Mouse (Mus musculus): ENCODE results near the gene Sox10. TPM values are rescaled to one million over a fixed set of nuclear protein-coding genes. Genes with fewer than 3 reads are reported as not detected.

Gene Sox10
- polyA plus RNA-seq, 1 experiment from 2014 or later: 21.1 TPM

DNA sequence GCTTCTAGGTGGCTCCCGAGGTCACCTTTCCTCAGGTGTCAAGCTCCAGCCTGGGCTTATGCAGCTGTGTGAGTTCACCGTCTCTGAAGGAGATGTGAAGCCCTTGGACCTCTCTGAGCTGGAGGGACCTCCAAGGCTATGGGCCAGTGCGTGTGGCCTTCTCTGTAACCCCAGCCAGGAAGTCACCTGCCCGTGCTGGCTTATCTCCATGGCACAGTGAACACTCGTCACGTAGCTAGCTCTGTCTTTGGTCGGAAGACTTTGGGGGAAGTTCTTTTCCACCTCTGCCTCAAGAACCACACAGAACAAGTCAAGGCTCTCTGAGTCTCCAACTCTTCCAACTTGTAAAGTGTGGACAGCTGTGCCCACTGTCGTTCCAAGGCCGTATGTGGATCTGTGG, 29.0 kb upstream of the Sox10 start:
- Histone ChIP-seq H3K4me2 (replicated peaks) (no peak overlapping the region), H3K9me3 (no peaks in the 10 kb centered on the region), H3K4me3 (no peak overlapping the region), H3K36me3 (no peaks in the 10 kb centered on the region), H3K27ac (peak overlapping the region; percentile 88), H3K27me3 (no peaks in the 10 kb centered on the region), H3K9ac (no peak overlapping the region), H3K4me1 (peaks cover 16% of the 10 kb centered on the region)
- ATAC-seq (ENCODE audit: insufficient number of reproducible peaks, insufficient read depth, low FRiP score, low TSS enrichment): no peak
- 77% methylated on average over 9 of the region's 9 CpGs for WGBS

DNA sequence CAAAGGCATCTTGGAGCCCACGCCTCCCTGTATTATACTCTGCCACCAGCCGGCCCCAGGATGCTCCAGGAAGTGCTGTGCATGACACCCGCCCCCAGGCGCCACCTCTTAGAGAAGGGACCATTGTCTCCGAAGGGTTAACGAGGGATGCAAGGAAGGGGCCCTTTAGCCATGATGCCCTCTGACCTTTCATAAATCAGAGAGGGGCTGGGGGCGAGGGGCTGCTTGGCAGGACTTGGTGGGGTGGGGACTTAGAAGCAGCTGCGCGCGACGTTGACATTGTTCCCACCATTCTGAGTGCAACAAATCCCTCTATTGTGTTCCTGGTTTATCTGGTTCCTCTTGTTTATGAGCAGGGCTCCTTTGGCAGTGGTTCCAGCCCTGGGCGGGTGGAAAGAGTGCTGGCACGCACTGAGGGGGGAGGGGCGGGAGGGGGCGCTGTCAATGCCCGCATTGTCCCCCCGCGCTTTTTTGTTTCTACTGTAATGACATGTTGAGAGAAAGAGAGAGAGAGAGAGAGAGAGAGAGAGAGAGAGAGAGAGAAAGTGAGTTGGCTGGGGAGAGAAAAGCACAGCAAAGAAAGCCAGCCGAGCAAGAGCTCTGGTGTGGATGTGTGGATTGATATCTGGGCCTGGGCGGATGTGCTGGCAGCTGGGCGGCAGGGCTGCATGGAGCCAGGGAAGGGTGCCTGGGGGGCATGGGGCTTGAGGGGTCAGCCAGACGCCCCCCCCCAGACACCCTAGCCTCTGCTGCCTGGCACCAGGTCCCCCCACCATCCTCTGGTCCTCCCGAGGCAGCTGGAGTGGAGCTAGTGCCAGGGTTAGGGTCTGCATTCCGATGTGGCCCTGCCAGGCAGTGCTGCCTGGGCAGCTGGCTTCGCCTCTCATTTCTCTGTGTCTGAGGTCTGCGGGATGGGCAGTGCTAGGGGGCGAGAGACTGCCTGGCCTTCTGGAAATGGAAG, 28.1 kb upstream of the Sox10 start:
- Histone ChIP-seq H3K4me3 (no peak overlapping the region), H3K4me2 (replicated peaks) (peak overlapping the region; percentile 18), H3K9me3 (no peaks in the 10 kb centered on the region), H3K36me3 (no peaks in the 10 kb centered on the region), H3K27me3 (no peaks in the 10 kb centered on the region), H3K27ac (peak overlapping the region; percentile 88), H3K9ac (peak overlapping the region; percentile 43; the same call in 1 of the 2 replicates), H3K4me1 (peaks cover 16% of the 10 kb centered on the region)
- peak; percentile 54; the same call in 1 of the 2 replicates for ATAC-seq (ENCODE audit: insufficient number of reproducible peaks, insufficient read depth, low FRiP score, low TSS enrichment)
- 16% methylated on average over 27 of the region's 27 CpGs for WGBS

DNA sequence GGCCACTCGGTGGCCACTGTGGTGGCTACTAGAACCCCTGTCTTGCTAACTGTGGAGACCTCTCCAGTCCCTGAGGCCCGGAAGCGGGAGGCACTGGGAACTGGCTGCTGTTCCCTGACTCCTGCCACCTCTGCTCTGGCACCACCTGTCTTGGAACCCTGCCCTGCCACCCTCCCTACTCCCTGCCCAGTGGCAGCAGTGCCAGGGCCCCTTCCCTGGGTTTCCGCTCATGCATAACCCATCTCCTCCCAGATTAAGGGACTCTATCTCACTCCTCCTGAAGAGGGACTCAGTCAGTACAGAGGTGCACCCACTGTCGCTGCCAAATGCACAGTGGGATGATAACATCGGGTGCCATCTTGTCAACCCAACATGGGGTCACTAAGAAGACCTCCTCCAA, 27.4 kb upstream of the Sox10 start:
- no peaks in the 10 kb centered on the region for H3K36me3 ChIP-seq
- 78% methylated on average over 6 of the region's 6 CpGs for WGBS
- H3K9me3 ChIP-seq: no peaks in the 10 kb centered on the region
- H3K4me1 ChIP-seq: peaks cover 16% of the 10 kb centered on the region
- no peak for ATAC-seq (ENCODE audit: insufficient number of reproducible peaks, insufficient read depth, low FRiP score, low TSS enrichment)
- no peaks in the 10 kb centered on the region for H3K27me3 ChIP-seq
- H3K4me3 ChIP-seq: no peak overlapping the region
- peak overlapping the region; percentile 88 for H3K27ac ChIP-seq
- no peak overlapping the region for H3K9ac ChIP-seq
- no peak overlapping the region for H3K4me2 ChIP-seq (replicated peaks)

DNA sequence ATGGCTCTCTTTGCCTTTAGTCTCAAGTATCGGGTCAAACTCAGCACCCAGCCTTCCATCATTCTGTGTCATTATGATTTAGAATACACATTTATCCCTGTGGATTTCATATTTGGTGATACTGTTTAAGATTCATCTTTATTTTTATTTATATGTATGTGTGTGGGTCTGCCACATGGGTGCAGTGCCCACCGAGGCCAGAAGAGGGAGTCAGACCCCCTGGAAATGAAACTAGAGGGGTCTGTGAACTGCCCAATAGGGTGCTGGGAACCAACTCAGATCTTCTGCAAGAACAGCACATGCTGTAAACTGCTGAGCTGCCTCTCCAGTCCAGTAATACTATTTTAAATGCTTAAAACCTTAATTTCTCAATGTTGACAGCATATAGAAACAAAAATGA, 26.4 kb upstream of the Sox10 start:
- no peaks in the 10 kb centered on the region for H3K36me3 ChIP-seq
- no peaks in the 10 kb centered on the region for H3K27me3 ChIP-seq
- no peak overlapping the region for H3K4me2 ChIP-seq (replicated peaks)
- 91% methylated on average over 2 of the region's 2 CpGs for WGBS
- H3K4me1 ChIP-seq: peaks cover 16% of the 10 kb centered on the region
- no peak overlapping the region for H3K9ac ChIP-seq
- H3K9me3 ChIP-seq: no peaks in the 10 kb centered on the region
- H3K4me3 ChIP-seq: no peak overlapping the region
- no peak for ATAC-seq (ENCODE audit: insufficient number of reproducible peaks, insufficient read depth, low FRiP score, low TSS enrichment)
- H3K27ac ChIP-seq: no peak overlapping the region

DNA sequence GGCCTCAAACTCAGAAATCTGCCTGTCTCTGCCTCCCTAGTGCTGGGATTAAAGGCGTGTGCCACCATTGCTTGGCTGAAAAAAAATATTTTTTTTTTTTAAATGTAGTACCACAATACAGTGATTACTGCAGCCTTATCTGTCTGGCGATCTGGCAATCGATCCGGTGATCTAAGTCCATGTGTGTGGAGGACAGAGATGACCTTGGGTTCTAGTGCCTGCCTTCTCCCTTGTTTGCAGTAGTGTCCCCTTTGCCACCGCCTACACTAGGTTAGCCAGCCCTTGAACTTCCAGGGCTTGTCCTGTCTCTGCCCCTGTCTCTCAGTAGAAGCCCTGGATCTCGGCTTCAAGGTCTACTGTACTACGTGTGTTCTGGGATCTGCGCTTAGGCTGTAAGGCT, 22.8 kb upstream of the Sox10 start:
- Histone ChIP-seq H3K36me3 (no peaks in the 10 kb centered on the region), H3K9me3 (no peaks in the 10 kb centered on the region), H3K27me3 (no peaks in the 10 kb centered on the region), H3K9ac (no peak overlapping the region), H3K4me1 (peaks cover 2% of the 10 kb centered on the region; the same call in 1 of the 2 replicates), H3K27ac (no peak overlapping the region), H3K4me3 (no peak overlapping the region), H3K4me2 (replicated peaks) (no peak overlapping the region)
- WGBS: 93% methylated on average over 8 of the region's 8 CpGs
- ATAC-seq (ENCODE audit: insufficient number of reproducible peaks, insufficient read depth, low FRiP score, low TSS enrichment): no peak

DNA sequence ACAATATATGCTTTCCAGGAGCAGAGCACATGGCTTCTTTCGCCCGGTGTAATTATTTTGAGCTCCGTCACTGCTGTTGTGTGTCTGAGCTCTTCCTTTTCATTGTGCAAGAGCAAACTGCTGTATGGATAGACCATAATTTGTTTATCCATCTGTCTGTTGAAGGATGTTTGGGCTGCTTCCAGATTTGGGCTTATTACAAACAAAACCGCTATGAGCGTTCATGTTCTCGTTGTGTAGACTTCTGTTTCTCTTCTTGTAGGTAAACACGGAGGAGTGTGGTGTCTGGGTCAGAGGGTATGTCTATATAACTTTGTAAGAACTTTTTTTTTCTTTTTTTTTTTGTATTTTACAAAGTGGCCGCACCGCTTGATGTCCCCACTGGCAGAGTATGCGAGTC, 20.2 kb upstream of the Sox10 start:
- no peaks in the 10 kb centered on the region for H3K27me3 ChIP-seq
- no peak overlapping the region for H3K27ac ChIP-seq
- H3K9me3 ChIP-seq: no peaks in the 10 kb centered on the region
- H3K36me3 ChIP-seq: no peaks in the 10 kb centered on the region
- 86% methylated on average over 10 of the region's 10 CpGs for WGBS
- ATAC-seq (ENCODE audit: insufficient number of reproducible peaks, insufficient read depth, low FRiP score, low TSS enrichment): no peak
- no peaks in the 10 kb centered on the region for H3K4me1 ChIP-seq
- no peak overlapping the region for H3K4me2 ChIP-seq (replicated peaks)
- no peak overlapping the region for H3K9ac ChIP-seq
- no peak overlapping the region for H3K4me3 ChIP-seq

DNA sequence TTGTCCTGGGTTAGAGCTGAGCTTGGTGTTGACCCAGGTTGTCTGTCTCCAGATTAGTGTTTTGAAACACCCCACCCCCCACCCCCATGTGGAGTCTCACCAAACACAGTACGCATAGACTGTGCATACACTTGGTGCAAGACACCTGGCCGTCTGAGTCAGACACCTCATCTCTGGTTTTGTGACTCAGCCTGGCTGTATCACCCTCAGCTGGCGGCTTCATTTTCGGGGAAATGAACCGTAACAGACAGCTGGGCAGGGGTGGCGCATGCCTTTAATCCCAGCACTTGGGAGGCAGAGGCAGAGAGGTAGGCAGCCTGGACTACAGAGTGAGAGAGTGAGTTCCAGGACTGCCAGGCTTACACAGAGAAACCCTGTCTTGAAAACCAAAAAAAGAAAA, 11.9 kb upstream of the Sox10 start:
- Histone ChIP-seq H3K4me1 (peaks cover 5% of the 10 kb centered on the region; the same call in 1 of the 2 replicates), H3K27ac (no peak overlapping the region), H3K27me3 (no peaks in the 10 kb centered on the region), H3K4me2 (replicated peaks) (no peak overlapping the region), H3K4me3 (no peak overlapping the region), H3K36me3 (no peaks in the 10 kb centered on the region), H3K9me3 (no peaks in the 10 kb centered on the region), H3K9ac (no peak overlapping the region)
- no peak for ATAC-seq (ENCODE audit: insufficient number of reproducible peaks, insufficient read depth, low FRiP score, low TSS enrichment)
- 43% methylated on average over 6 of the region's 6 CpGs for WGBS

DNA sequence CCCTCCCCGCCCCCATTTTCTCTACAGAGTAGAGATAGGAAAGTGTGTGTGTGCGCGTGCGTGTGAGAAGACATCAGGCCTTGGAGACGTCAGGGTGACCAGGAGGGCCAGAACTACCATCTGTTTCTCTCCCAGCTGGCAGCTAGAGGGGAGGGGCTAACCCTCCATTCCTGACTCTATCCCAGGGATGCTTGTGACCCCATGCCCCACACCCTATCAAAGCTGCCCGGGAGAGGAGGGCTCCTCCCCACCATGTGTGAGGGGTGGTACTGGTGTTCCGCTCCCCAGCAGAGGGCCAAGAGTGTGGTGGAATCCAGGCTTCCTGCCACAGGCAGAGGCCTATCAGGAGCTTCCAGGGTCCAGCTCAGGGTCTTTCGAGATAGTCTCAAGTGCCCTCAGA, 1.7 kb upstream of the Sox10 start:
- no peaks in the 10 kb centered on the region for H3K9me3 ChIP-seq
- no peak for ATAC-seq (ENCODE audit: insufficient number of reproducible peaks, insufficient read depth, low FRiP score, low TSS enrichment)
- peaks cover 18% of the 10 kb centered on the region for H3K4me1 ChIP-seq
- H3K4me3 ChIP-seq: no peak overlapping the region
- no peaks in the 10 kb centered on the region for H3K36me3 ChIP-seq
- no peak overlapping the region for H3K9ac ChIP-seq
- H3K27ac ChIP-seq: peak overlapping the region; percentile 52; the same call in 1 of the 2 replicates
- H3K4me2 ChIP-seq (replicated peaks): no peak overlapping the region
- H3K27me3 ChIP-seq: peaks cover 47% of the 10 kb centered on the region
- WGBS: 45% methylated on average over 8 of the region's 8 CpGs

DNA sequence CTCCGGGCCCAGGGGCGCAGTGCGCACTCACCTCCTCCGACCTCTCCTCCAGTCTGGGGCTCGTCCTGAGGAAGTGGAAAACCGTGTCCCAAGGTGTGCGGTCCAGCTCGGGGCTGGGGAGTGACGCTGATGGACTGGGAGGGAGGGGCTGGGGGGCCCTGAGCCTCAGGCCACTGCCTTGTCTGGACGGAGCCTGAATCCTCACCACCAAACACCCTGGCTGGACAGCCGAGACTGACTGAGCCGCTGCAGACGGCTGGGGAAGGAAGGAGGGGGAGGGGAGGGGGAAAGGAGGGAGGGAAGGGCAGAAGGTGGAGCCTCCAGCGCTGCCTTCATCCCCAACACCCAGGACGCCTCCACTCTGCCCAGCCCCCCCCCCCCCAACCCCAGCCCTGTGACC, 789 bp downstream of the Sox10 start:
- H3K4me2 ChIP-seq (replicated peaks): peak overlapping the region; percentile 39
- H3K9me3 ChIP-seq: no peaks in the 10 kb centered on the region
- peak overlapping the region; percentile 33 for H3K4me3 ChIP-seq
- H3K4me1 ChIP-seq: peaks cover 18% of the 10 kb centered on the region
- no peak for ATAC-seq (ENCODE audit: insufficient number of reproducible peaks, insufficient read depth, low FRiP score, low TSS enrichment)
- H3K27ac ChIP-seq: peak overlapping the region; percentile 50; the same call in 1 of the 2 replicates
- WGBS: 6% methylated on average over 10 of the region's 15 CpGs
- no peaks in the 10 kb centered on the region for H3K36me3 ChIP-seq
- H3K27me3 ChIP-seq: peaks cover 61% of the 10 kb centered on the region
- peak overlapping the region; percentile 40; the same call in 1 of the 2 replicates for H3K9ac ChIP-seq

DNA sequence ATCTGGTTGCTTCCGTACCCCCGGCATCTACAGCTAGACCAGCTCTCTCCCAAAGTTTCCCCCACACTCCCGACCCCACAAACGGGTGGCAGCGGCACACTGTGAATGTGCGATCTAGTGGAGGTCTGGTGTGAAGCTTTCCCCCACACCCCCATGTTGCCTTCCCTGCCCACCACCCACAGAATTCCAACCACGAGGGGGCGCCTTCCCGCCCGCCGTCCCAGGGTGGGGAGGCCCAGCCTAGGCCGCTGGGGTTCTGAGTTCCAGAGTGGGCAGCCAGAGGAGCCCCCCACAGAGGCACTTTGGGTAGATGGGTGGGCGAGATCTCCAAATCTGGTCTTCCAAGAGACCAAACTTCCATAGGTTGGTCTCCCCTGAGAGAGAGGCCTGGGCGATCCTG, 2.2 kb downstream of the Sox10 start:
- peak overlapping the region; percentile 39 for H3K4me2 ChIP-seq (replicated peaks)
- H3K4me3 ChIP-seq: peak overlapping the region; percentile 33
- ATAC-seq (ENCODE audit: insufficient number of reproducible peaks, insufficient read depth, low FRiP score, low TSS enrichment): no peak
- H3K27me3 ChIP-seq: peaks cover 61% of the 10 kb centered on the region
- peak overlapping the region; percentile 41 for H3K9ac ChIP-seq
- peaks cover 18% of the 10 kb centered on the region for H3K4me1 ChIP-seq
- H3K27ac ChIP-seq: peak overlapping the region; percentile 54; the same call in 1 of the 2 replicates
- H3K36me3 ChIP-seq: no peaks in the 10 kb centered on the region
- no peaks in the 10 kb centered on the region for H3K9me3 ChIP-seq
- 35% methylated on average over 14 of the region's 14 CpGs for WGBS

DNA sequence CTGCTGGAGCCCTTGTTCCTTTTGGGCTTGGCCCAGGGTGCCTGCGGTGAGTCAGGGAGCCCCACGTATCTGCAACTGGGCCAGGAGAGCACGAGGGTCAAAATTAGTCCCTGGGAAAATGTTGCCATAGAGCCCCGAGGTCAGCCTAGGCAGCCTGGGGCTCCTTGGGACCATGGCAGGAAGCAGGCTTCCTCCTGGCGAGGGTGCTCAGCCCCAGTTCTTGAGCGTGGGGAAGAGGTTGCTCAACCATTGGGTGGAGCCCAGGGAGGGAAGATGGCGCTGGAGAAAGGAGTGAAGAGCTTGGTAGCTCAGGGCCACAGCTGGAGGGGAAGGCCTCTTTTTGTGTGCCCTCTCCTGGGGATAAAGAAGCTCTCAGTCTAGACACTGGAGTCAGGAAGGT, 2.7 kb downstream of the Sox10 start:
- peaks cover 61% of the 10 kb centered on the region for H3K27me3 ChIP-seq
- no peak for ATAC-seq (ENCODE audit: insufficient number of reproducible peaks, insufficient read depth, low FRiP score, low TSS enrichment)
- no peak overlapping the region for H3K27ac ChIP-seq
- 53% methylated on average over 7 of the region's 7 CpGs for WGBS
- 0 out of 2 replicates have a peak overlapping the region, but pooled peaks have one; percentile 19 for H3K9ac ChIP-seq
- H3K4me2 ChIP-seq (replicated peaks): peak overlapping the region; percentile 39
- no peaks in the 10 kb centered on the region for H3K36me3 ChIP-seq
- peaks cover 18% of the 10 kb centered on the region for H3K4me1 ChIP-seq
- no peaks in the 10 kb centered on the region for H3K9me3 ChIP-seq
- H3K4me3 ChIP-seq: peak overlapping the region; percentile 33

DNA sequence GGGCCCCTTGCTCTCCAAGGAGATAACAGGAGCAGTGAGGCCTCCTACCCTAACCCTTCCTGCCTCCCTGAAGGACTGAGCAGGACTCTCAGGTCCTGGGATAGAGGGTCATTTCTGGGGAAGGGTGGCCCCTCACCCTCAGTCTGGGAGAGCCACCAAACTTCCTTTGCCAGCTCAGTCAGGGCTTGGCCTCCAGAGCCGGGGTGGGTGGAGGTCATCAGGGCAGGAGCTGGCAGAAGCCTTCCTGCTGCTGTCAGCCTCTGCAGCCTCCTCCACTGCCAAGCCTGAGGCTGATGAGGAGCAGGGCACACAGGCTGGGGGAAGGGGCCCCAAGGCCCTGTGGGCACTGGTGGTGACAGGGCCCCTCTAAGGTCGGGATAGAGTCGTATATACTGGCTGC, 9.5 kb downstream of the Sox10 start:
- Histone ChIP-seq H3K4me3 (no peak overlapping the region), H3K9me3 (no peaks in the 10 kb centered on the region), H3K9ac (no peak overlapping the region), H3K27ac (no peak overlapping the region), H3K4me1 (peaks cover 19% of the 10 kb centered on the region; the same call in 1 of the 2 replicates), H3K36me3 (peaks cover 21% of the 10 kb centered on the region), H3K4me2 (replicated peaks) (no peak overlapping the region), H3K27me3 (0 out of 2 replicates have a peak, but pooled peaks cover 3% of the 10 kb centered on the region)
- WGBS: 35% methylated on average over 3 of the region's 3 CpGs
- ATAC-seq (ENCODE audit: insufficient number of reproducible peaks, insufficient read depth, low FRiP score, low TSS enrichment): no peak

Data from embryonic facial prominence, embryonic 12.5 days (tissue).